Comparison of ENCODE assay signal across 9 mouse cellular contexts in the genomic region with DNA sequence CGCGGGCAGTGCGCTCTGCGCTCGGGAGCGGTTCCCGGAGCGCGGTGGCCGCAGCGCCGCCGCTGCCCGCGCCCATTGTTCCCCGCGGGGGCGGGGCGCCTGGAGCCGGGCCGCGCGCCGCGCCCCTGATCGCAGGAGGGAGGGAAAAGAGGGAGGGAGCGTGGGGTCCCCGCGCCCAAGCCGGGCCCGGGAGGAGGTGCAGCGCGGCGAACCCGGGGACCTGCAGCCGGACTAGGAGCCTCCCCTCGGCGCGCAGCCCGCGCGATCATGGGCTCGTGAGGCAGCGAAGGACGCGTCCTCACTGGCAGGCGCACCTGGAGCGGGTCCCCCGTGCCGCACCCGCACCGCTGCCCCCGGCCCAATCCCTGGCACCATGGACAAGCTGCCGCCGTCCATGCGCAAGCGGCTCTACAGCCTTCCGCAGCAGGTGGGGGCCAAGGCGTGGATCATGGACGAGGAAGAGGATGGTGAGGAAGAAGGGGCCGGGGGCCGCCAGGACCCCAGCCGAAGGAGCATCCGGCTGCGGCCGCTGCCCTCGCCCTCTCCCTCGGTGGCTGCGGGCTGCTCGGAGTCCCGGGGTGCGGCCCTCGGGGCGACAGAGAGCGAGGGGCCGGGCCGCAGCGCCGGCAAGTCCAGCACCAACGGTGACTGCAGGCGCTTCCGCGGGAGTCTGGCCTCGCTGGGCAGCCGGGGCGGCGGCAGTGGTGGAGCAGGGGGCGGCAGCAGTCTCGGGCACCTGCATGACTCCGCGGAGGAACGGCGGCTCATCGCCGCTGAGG. TPM values are rescaled to one million over a fixed set of nuclear protein-coding genes. Genes with fewer than 3 reads are reported as not detected.
A peak's percentile ranks its signal among the peaks of the same experiment; 100 is the strongest.
DNase-seq lines count a peak whose midpoint lies in the region; ATAC-seq lines count a peak whose summit lies in the region.
"Had no signal": no experiment of that assay in that cellular context is flagged by ENCODE, and none has a peak within 500 bp of the region (broad histone marks: within the 10 kb centered on the region; RNA-seq: fewer than 3 reads in every experiment).

A gene (plus strand): TSS at position 274 of the 779 bp plus-strand sequence.

- no peaks in the 10 kb centered on the region for H3K9me3 ChIP-seq in lung, embryonic 15.5 days
- no peaks in the 10 kb centered on the region for H3K9me3 ChIP-seq in forebrain, embryonic 13.5 days (replicated peaks)
- H3K9me3 ChIP-seq in limb, embryonic 15.5 days, result no peaks in the 10 kb centered on the region

- H3K4me1 ChIP-seq in lung, embryonic 15.5 days, result peaks cover 18% of the 10 kb centered on the region
- peaks cover 38% of the 10 kb centered on the region for H3K4me1 ChIP-seq in forebrain, embryonic 13.5 days
- peaks cover 22% of the 10 kb centered on the region for H3K4me1 ChIP-seq in limb, embryonic 15.5 days

- peak within 1 kb of the TSS; percentile 51 for H3K9ac ChIP-seq in lung, embryonic 15.5 days
- H3K9ac ChIP-seq in forebrain, embryonic 13.5 days, result peak within 1 kb of the TSS; percentile 87
- peak within 1 kb of the TSS; percentile 39 for H3K9ac ChIP-seq in limb, embryonic 15.5 days

- H3K27ac ChIP-seq in lung, embryonic 15.5 days, result no peak within 1 kb of the TSS
- H3K27ac ChIP-seq in forebrain, embryonic 13.5 days, result peak within 1 kb of the TSS; percentile 92
- no peak within 1 kb of the TSS for H3K27ac ChIP-seq in limb, embryonic 15.5 days

- H3K4me2 ChIP-seq in lung, embryonic 15.5 days, result peak within 1 kb of the TSS; percentile 96
- H3K4me2 ChIP-seq in forebrain, embryonic 13.5 days, result peak within 1 kb of the TSS; percentile 96
- peak within 1 kb of the TSS; percentile 99 for H3K4me2 ChIP-seq in limb, embryonic 15.5 days

- ATAC-seq in lung, embryonic 15.5 days (ENCODE audit: borderline replicate concordance, extremely low read depth, low FRiP score, low TSS enrichment), result peak; percentile 48
- ATAC-seq in forebrain, embryonic 13.5 days, result peak; percentile 51
- no peak for ATAC-seq in limb, embryonic 15.5 days (ENCODE audit: insufficient number of reproducible peaks, low FRiP score, low TSS enrichment, low read depth)

- H3K36me3 ChIP-seq in lung, embryonic 15.5 days, result no peaks in the 10 kb centered on the region
- no peaks in the 10 kb centered on the region for H3K36me3 ChIP-seq in forebrain, embryonic 13.5 days (ENCODE audit: poor library complexity, severe bottlenecking)
- H3K36me3 ChIP-seq in limb, embryonic 15.5 days, result no peaks in the 10 kb centered on the region

- 1% methylated on average over 68 of the region's 95 CpGs for WGBS in lung, embryonic 15.5 days
- WGBS in forebrain, embryonic 13.5 days, result under 1% methylated on average over 65 of the region's 95 CpGs
- under 1% methylated on average over 91 of the region's 95 CpGs for WGBS in limb, embryonic 15.5 days

- peak within 1 kb of the TSS; percentile 72 for H3K4me3 ChIP-seq in lung, embryonic 15.5 days
- H3K4me3 ChIP-seq in forebrain, embryonic 13.5 days, result peak within 1 kb of the TSS; percentile 80
- peak within 1 kb of the TSS; percentile 74 for H3K4me3 ChIP-seq in limb, embryonic 15.5 days

- H3K27me3 ChIP-seq in lung, embryonic 15.5 days, result peaks cover 67% of the 10 kb centered on the region
- peaks cover 47% of the 10 kb centered on the region for H3K27me3 ChIP-seq in forebrain, embryonic 13.5 days
- H3K27me3 ChIP-seq in limb, embryonic 15.5 days, result peaks cover 81% of the 10 kb centered on the region

- DNase-seq in cerebellum, postnatal 10 days, result peak; percentile 53
- DNase-seq in cerebellum, adult 9-10 months, result no peak
- no peak for DNase-seq in lung, postnatal 25 days (ENCODE audit: low spot score)
- peak; percentile 62 for DNase-seq in retina, embryonic 14.5 days (ENCODE audit: low spot score)
- no peak for DNase-seq in B cell, adult 2 months

RNA-seq across cellular contexts. Expression of the gene that starts here (rescaled TPM):
- polyA plus RNA-seq in lung, embryonic 15.5 days (2015; fragmentation: Nextera tagmentation; extraction: Ambion mirVana), result 0.21 and 0.29 TPM in 2 replicates
- 1.4 and 1.8 TPM in 2 replicates for polyA plus RNA-seq in forebrain, embryonic 13.5 days (2015; fragmentation: Nextera tagmentation; extraction: Ambion mirVana)
- 0.05 and 0.15 TPM in 2 replicates for polyA plus RNA-seq in limb, embryonic 15.5 days (2015; fragmentation: Nextera tagmentation; extraction: Ambion mirVana)
- polyA plus RNA-seq: C2C12 had no signal

Comparison
In these comparisons a context has a peak if more than half of its experiments do, and no peak if none do; other contexts are left out.
1. DNase-seq: peak in cerebellum, postnatal 10 days (2 of 2) and retina, embryonic 14.5 days (single experiment); none in cerebellum, adult 9-10 months (single experiment), lung, postnatal 25 days (single experiment) and B cell, adult 2 months (0 of 2).
2. Peak in ATAC-seq, H3K4me3 ChIP-seq, H3K9ac ChIP-seq and H3K4me2 ChIP-seq in lung, embryonic 15.5 days; RNA of the gene not detected or under 1 TPM.
3. Peak in every context shown above with its lines, with median percentiles within 50 percentile points of each other: H3K4me2 ChIP-seq, H3K4me3 ChIP-seq and H3K9ac ChIP-seq.